Mouse (Mus musculus): Measurements from ENCODE around the gene Me1. TPM values are rescaled to one million over a fixed set of nuclear protein-coding genes. Genes with fewer than 3 reads are reported as not detected.

Me1 gene
- polyA plus RNA-seq, 1 experiment from 2014 or later, result 48.7 TPM

GRCm38 (mm10) chr9:86672907-86673472 lies 22.8 kb downstream of the Me1 start:
- Histone ChIP-seq H3K27ac (ENCODE audit: low read length) (no peak overlapping the region), H3K4me1 (ENCODE audit: insufficient read depth, low read depth, low read length) (no peaks in the 10 kb centered on the region), H3K4me2 (replicated peaks; ENCODE audit: low read depth, low read length) (no peak overlapping the region), H3K9ac (replicated peaks; ENCODE audit: low read depth) (no peak overlapping the region), H3K4me3 (ENCODE audit: low read depth, low read length) (no peak overlapping the region), H3K36me3 (ENCODE audit: insufficient read depth, low read length) (no peaks in the 10 kb centered on the region), H3K27me3 (replicated peaks; ENCODE audit: insufficient read depth, low read length) (no peaks in the 10 kb centered on the region), H3K9me3 (ENCODE audit: low read length) (no peaks in the 10 kb centered on the region)
- TF ChIP-seq EP300 (IDR thresholded peaks at IDR 0.05) (0 out of 2 replicates have a peak, but pooled peaks have one; percentile 29), CTCF (IDR thresholded peaks at IDR 0.05) (no peak)
- 40% methylated on average over 5 of the region's 5 CpGs for WGBS
- DNase-seq (ENCODE audit: low spot score), result peak; percentile 51
- ATAC-seq, result peak; percentile 40; the same call in 1 of the 2 replicates

- peak; percentile 6 for DNase-seq (ENCODE audit: low spot score)
These were observed 27.0 kb downstream of the Me1 start for GRCm38 (mm10) chr9:86668590-86669252.

GRCm38 (mm10) chr9:86667138-86667750 lies 28.5 kb downstream of the Me1 start:
- Histone ChIP-seq H3K4me1 (ENCODE audit: insufficient read depth, low read depth, low read length) (no peaks in the 10 kb centered on the region), H3K36me3 (ENCODE audit: insufficient read depth, low read length) (no peaks in the 10 kb centered on the region), H3K4me2 (replicated peaks; ENCODE audit: low read depth, low read length) (no peak overlapping the region), H3K4me3 (ENCODE audit: low read depth, low read length) (no peak overlapping the region), H3K27ac (ENCODE audit: low read length) (no peak overlapping the region), H3K9me3 (ENCODE audit: low read length) (no peaks in the 10 kb centered on the region), H3K27me3 (replicated peaks; ENCODE audit: insufficient read depth, low read length) (no peaks in the 10 kb centered on the region), H3K9ac (replicated peaks; ENCODE audit: low read depth) (no peak overlapping the region)
- WGBS, result 51% methylated on average over 7 of the region's 7 CpGs
- no peak for DNase-seq (ENCODE audit: low spot score)
- ATAC-seq, result no peak
- no peak for TF ChIP-seq CTCF (IDR thresholded peaks at IDR 0.05)
- no peak for TF ChIP-seq EP300 (IDR thresholded peaks at IDR 0.05)

More at GRCm38 (mm10) chr9:86668590-86669252, 27.0 kb downstream of the Me1 start:
- Histone ChIP-seq H3K9me3 (ENCODE audit: low read length) (no peaks in the 10 kb centered on the region), H3K27me3 (replicated peaks; ENCODE audit: insufficient read depth, low read length) (no peaks in the 10 kb centered on the region), H3K4me2 (replicated peaks; ENCODE audit: low read depth, low read length) (no peak overlapping the region), H3K9ac (replicated peaks; ENCODE audit: low read depth) (no peak overlapping the region), H3K36me3 (ENCODE audit: insufficient read depth, low read length) (no peaks in the 10 kb centered on the region), H3K27ac (ENCODE audit: low read length) (no peak overlapping the region), H3K4me1 (ENCODE audit: insufficient read depth, low read depth, low read length) (no peaks in the 10 kb centered on the region), H3K4me3 (ENCODE audit: low read depth, low read length) (no peak overlapping the region)
- TF ChIP-seq EP300 (IDR thresholded peaks at IDR 0.05) (no peak), CTCF (IDR thresholded peaks at IDR 0.05) (no peak)
- peak; percentile 37 for ATAC-seq
- 36% methylated on average over 8 of the region's 8 CpGs for WGBS

- H3K27me3 ChIP-seq (replicated peaks; ENCODE audit: insufficient read depth, low read length), result no peaks in the 10 kb centered on the region
- WGBS, result 90% methylated on average over 6 of the region's 6 CpGs
These were observed 34.1 kb downstream of the Me1 start for GRCm38 (mm10) chr9:86661679-86662078.

GRCm38 (mm10) chr9:86661266-86661665 lies 34.5 kb downstream of the Me1 start:
- H3K4me3 ChIP-seq (ENCODE audit: low read depth, low read length), result no peak overlapping the region
- ATAC-seq (no peak), DNase-seq (ENCODE audit: low spot score) (no peak)
- 88% methylated on average over 3 of the region's 3 CpGs for WGBS
- H3K36me3 ChIP-seq (ENCODE audit: insufficient read depth, low read length), result no peaks in the 10 kb centered on the region
- H3K27me3 ChIP-seq (replicated peaks; ENCODE audit: insufficient read depth, low read length), result no peaks in the 10 kb centered on the region
- H3K27ac ChIP-seq (ENCODE audit: low read length), result no peak overlapping the region
- no peaks in the 10 kb centered on the region for H3K9me3 ChIP-seq (ENCODE audit: low read length)
- H3K9ac ChIP-seq (replicated peaks; ENCODE audit: low read depth), result no peak overlapping the region
- no peak overlapping the region for H3K4me2 ChIP-seq (replicated peaks; ENCODE audit: low read depth, low read length)
- no peaks in the 10 kb centered on the region for H3K4me1 ChIP-seq (ENCODE audit: insufficient read depth, low read depth, low read length)
- TF ChIP-seq CTCF (IDR thresholded peaks at IDR 0.05) (no peak), EP300 (IDR thresholded peaks at IDR 0.05) (no peak)

More at GRCm38 (mm10) chr9:86661679-86662078, 34.1 kb downstream of the Me1 start:
- DNase-seq (ENCODE audit: low spot score), result no peak
- Histone ChIP-seq H3K27ac (ENCODE audit: low read length) (no peak overlapping the region), H3K9me3 (ENCODE audit: low read length) (no peaks in the 10 kb centered on the region), H3K9ac (replicated peaks; ENCODE audit: low read depth) (no peak overlapping the region), H3K36me3 (ENCODE audit: insufficient read depth, low read length) (no peaks in the 10 kb centered on the region), H3K4me3 (ENCODE audit: low read depth, low read length) (no peak overlapping the region), H3K4me1 (ENCODE audit: insufficient read depth, low read depth, low read length) (no peaks in the 10 kb centered on the region), H3K4me2 (replicated peaks; ENCODE audit: low read depth, low read length) (no peak overlapping the region)
- ATAC-seq, result no peak
- TF ChIP-seq CTCF (IDR thresholded peaks at IDR 0.05), result peak; percentile 41
- no peak for TF ChIP-seq EP300 (IDR thresholded peaks at IDR 0.05)

- Histone ChIP-seq H3K9ac (replicated peaks; ENCODE audit: low read depth) (no peak overlapping the region), H3K27me3 (replicated peaks; ENCODE audit: insufficient read depth, low read length) (no peaks in the 10 kb centered on the region), H3K9me3 (ENCODE audit: low read length) (no peaks in the 10 kb centered on the region), H3K4me3 (ENCODE audit: low read depth, low read length) (no peak overlapping the region), H3K4me2 (replicated peaks; ENCODE audit: low read depth, low read length) (no peak overlapping the region), H3K36me3 (ENCODE audit: insufficient read depth, low read length) (no peaks in the 10 kb centered on the region), H3K27ac (ENCODE audit: low read length) (no peak overlapping the region), H3K4me1 (ENCODE audit: insufficient read depth, low read depth, low read length) (no peaks in the 10 kb centered on the region)
- 72% methylated on average over 2 of the region's 2 CpGs for WGBS
- ATAC-seq (no peak), DNase-seq (ENCODE audit: low spot score) (no peak)
- TF ChIP-seq CTCF (IDR thresholded peaks at IDR 0.05), result no peak
- TF ChIP-seq EP300 (IDR thresholded peaks at IDR 0.05), result no peak
These were observed 35.4 kb downstream of the Me1 start for GRCm38 (mm10) chr9:86660327-86660726.

Data from lung, postnatal 0 days (tissue).